Mouse (Mus musculus): ENCODE measurements around the gene Mex3a.

The Mex3a gene

DNA sequence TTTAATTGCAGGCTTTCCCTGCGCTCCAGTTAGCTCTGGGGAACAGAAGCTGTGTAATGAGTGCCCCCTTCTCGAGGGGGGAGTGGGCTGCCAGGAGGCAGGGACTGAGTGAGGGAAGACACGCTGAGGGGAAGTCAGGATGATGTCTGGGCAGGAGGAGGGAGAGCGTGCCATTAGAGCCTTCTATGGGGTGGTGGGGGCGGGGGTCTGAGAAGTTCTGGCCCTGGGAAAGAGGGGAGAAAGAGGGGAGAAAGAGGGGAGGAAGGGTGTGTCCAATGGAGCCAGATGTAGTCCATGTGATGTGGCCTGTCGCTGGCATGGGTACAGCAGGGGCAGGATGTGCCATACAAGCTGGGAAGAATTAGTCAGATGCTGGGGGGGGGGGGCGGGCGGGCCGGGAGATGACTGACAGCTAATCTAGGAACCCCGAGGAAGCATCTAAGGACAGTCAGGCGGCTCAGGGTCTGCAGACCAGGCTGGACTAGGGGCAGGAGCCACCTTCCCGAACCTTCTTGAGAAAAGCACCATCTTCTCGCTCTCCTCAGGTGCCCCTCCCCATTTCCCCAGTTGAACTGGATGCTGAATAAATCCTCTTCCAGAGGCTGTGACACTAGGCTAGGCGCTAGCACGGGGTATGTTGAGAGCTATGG, 19.2 kb upstream of the Mex3a start:
- no peaks in the 10 kb centered on the region for H3K36me3 ChIP-seq (ENCODE audit: control insufficient read depth, insufficient read depth, low read length, poor library complexity, severe bottlenecking)
- H3K27me3 ChIP-seq (ENCODE audit: control insufficient read depth, insufficient read depth, low read length, poor library complexity, severe bottlenecking) = no peaks in the 10 kb centered on the region
- no peak for DNase-seq (ENCODE audit: low read depth, low spot score)

- no peaks in the 10 kb centered on the region for H3K36me3 ChIP-seq (ENCODE audit: control insufficient read depth, insufficient read depth, low read length, poor library complexity, severe bottlenecking)
- peak; percentile 68 for DNase-seq (ENCODE audit: low read depth, low spot score)
- H3K27me3 ChIP-seq (ENCODE audit: control insufficient read depth, insufficient read depth, low read length, poor library complexity, severe bottlenecking) = no peaks in the 10 kb centered on the region
Measured at GRCm38 (mm10) chr3:88513546-88514115, 18.6 kb upstream of the Mex3a start.

DNA sequence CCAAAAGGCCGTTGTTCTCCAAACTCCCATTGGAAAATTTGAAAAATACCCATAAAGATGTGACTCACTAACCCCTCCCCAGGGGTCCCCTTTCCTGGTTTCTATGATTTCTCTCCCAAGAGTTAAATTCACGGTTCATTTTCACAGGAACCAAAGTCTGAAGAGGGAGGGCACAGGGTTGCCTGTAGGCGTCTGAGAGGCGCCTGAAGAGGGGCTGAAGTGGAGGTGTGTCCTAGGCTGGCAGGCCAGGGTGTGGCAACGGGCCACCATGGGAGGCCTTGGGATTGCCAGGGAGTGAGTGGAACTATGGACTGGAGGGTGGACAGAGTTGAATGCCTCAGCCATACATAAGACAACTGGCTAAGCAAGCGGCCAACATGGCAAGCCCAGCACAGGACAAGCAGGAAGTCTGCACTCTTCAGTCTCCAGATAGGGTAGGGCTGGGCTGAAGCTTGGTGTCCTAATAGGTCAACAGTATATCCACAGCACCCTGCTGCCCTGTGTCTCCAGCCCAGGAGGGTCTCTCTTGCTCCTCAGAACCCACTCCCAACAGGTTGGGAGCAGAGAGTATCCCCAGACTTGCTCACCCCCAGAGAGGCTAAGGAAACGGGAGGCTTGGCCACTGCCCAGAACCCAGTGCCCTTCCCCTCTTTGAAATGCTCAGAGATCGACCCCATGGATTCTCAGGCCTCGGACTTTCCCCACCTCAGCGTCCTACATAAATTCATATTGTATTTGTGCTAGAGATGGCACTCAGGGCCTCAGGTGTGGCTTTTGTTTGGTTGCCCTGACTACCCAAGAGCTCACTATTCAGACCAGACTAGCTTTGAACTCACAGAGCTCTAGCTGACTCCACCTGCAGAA, 17.7 kb upstream of the Mex3a start:
- DNase-seq (ENCODE audit: low read depth, low spot score) = no peak
- Histone ChIP-seq H3K36me3 (ENCODE audit: control insufficient read depth, insufficient read depth, low read length, poor library complexity, severe bottlenecking) (no peaks in the 10 kb centered on the region), H3K27me3 (ENCODE audit: control insufficient read depth, insufficient read depth, low read length, poor library complexity, severe bottlenecking) (no peaks in the 10 kb centered on the region)

DNA sequence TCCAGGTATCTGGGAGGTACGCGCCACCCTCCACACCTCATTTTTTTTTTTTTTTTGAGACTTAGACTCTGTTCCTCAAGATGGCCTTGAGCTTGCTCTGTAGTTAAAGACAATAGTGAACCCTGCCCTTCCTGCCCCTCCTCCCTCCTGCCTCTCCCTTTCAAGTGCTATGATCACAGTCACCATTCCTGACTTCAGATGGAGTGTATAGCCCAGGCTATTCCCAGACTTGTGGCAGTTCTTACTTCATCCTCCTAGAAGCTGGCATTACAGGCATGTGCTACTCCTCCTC, 17.2 kb upstream of the Mex3a start:
- Histone ChIP-seq H3K36me3 (ENCODE audit: control insufficient read depth, insufficient read depth, low read length, poor library complexity, severe bottlenecking) (no peaks in the 10 kb centered on the region), H3K27me3 (ENCODE audit: control insufficient read depth, insufficient read depth, low read length, poor library complexity, severe bottlenecking) (no peaks in the 10 kb centered on the region)
- no peak for DNase-seq (ENCODE audit: low read depth, low spot score)

DNA sequence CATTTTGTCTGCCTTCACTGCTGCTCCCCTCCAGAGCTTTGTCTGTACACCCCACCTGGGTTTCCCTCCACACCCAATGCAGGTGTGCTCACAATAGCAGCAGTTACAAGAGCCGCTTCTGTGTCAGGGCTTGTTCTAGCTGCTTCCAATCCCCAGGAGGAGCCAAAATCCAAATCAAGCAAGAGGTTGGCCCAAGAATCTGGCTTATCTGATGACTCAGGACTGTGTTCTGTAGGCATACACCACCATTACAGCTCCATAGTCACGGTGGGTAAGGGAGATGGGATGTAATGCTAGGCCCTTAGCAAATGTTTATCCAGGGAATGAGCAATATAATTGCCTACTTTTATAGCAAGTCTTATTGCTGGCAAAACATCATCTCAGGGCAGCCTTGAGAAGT, 15.8 kb upstream of the Mex3a start:
- no peak for DNase-seq (ENCODE audit: low read depth, low spot score)
- Histone ChIP-seq H3K36me3 (ENCODE audit: control insufficient read depth, insufficient read depth, low read length, poor library complexity, severe bottlenecking) (no peaks in the 10 kb centered on the region), H3K27me3 (ENCODE audit: control insufficient read depth, insufficient read depth, low read length, poor library complexity, severe bottlenecking) (no peaks in the 10 kb centered on the region)

DNA sequence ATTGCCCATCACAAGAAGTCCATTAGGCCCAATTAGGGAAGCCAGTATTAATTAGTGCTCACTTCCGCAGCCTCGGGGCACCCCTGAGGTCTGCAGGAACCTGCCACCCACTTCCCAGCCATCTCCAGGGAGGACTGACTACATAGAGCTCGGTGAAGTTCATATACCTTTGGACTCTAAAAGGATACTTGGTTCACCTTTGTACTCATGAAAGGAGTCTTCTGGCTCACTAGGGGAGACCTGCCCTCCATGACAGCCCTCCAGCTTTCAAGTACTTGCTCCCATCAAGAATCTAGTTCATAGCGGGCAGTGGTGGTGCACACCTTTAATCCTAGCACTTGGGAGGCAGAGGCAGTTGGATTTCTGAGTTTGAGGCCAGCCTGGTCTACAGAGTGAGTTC, 13.8 kb upstream of the Mex3a start:
- Histone ChIP-seq H3K27me3 (ENCODE audit: control insufficient read depth, insufficient read depth, low read length, poor library complexity, severe bottlenecking) (no peaks in the 10 kb centered on the region), H3K36me3 (ENCODE audit: control insufficient read depth, insufficient read depth, low read length, poor library complexity, severe bottlenecking) (no peaks in the 10 kb centered on the region)
- DNase-seq (ENCODE audit: low read depth, low spot score) = no peak

DNA sequence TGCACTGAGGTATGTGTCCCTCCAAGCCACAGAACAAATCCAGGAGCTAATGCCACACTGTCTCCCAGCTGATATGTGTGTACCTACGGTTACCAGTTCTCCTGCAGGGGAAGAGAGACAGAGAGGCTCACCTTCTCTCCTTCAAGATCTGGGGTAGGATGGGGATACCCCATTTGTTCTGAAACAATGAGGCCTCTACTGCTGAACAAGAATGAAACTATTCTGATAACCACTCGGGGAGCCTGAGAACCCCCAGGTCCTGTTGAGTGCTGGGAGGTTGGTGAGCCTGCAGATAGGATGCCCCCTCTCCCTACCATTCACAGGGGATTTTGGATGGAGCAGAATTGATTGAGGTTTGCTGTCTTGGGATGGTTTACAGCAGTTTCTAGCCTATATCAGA, 12.1 kb upstream of the Mex3a start:
- Histone ChIP-seq H3K27me3 (ENCODE audit: control insufficient read depth, insufficient read depth, low read length, poor library complexity, severe bottlenecking) (no peaks in the 10 kb centered on the region), H3K36me3 (ENCODE audit: control insufficient read depth, insufficient read depth, low read length, poor library complexity, severe bottlenecking) (no peaks in the 10 kb centered on the region)
- DNase-seq (ENCODE audit: low read depth, low spot score) = no peak

GRCm38 (mm10) chr3:88521156-88521555, 11.0 kb upstream of the Mex3a start:
- H3K27me3 ChIP-seq (ENCODE audit: control insufficient read depth, insufficient read depth, low read length, poor library complexity, severe bottlenecking) = no peaks in the 10 kb centered on the region
- no peaks in the 10 kb centered on the region for H3K36me3 ChIP-seq (ENCODE audit: control insufficient read depth, insufficient read depth, low read length, poor library complexity, severe bottlenecking)
- no peak for DNase-seq (ENCODE audit: low read depth, low spot score)

- no peaks in the 10 kb centered on the region for H3K27me3 ChIP-seq (ENCODE audit: control insufficient read depth, insufficient read depth, low read length, poor library complexity, severe bottlenecking)
- DNase-seq (ENCODE audit: low read depth, low spot score) = peak; percentile 92
- H3K36me3 ChIP-seq (ENCODE audit: control insufficient read depth, insufficient read depth, low read length, poor library complexity, severe bottlenecking) = no peaks in the 10 kb centered on the region
Measured at GRCm38 (mm10) chr3:88521803-88522331, 10.3 kb upstream of the Mex3a start.

GRCm38 (mm10) chr3:88523027-88523426, 9.2 kb upstream of the Mex3a start:
- no peaks in the 10 kb centered on the region for H3K36me3 ChIP-seq (ENCODE audit: control insufficient read depth, insufficient read depth, low read length, poor library complexity, severe bottlenecking)
- H3K27me3 ChIP-seq (ENCODE audit: control insufficient read depth, insufficient read depth, low read length, poor library complexity, severe bottlenecking) = no peaks in the 10 kb centered on the region
- no peak for DNase-seq (ENCODE audit: low read depth, low spot score)

- Histone ChIP-seq H3K27me3 (ENCODE audit: control insufficient read depth, insufficient read depth, low read length, poor library complexity, severe bottlenecking) (no peaks in the 10 kb centered on the region), H3K36me3 (ENCODE audit: control insufficient read depth, insufficient read depth, low read length, poor library complexity, severe bottlenecking) (no peaks in the 10 kb centered on the region)
- DNase-seq (ENCODE audit: low read depth, low spot score) = no peak
Measured at GRCm38 (mm10) chr3:88525021-88525420, 7.2 kb upstream of the Mex3a start.

- Histone ChIP-seq H3K27me3 (ENCODE audit: control insufficient read depth, insufficient read depth, low read length, poor library complexity, severe bottlenecking) (no peaks in the 10 kb centered on the region), H3K36me3 (ENCODE audit: control insufficient read depth, insufficient read depth, low read length, poor library complexity, severe bottlenecking) (no peaks in the 10 kb centered on the region)
- peak; percentile 95 for DNase-seq (ENCODE audit: low read depth, low spot score)
Measured at GRCm38 (mm10) chr3:88526157-88527131, 5.8 kb upstream of the Mex3a start.

GRCm38 (mm10) chr3:88527565-88527964, 4.6 kb upstream of the Mex3a start:
- H3K36me3 ChIP-seq (ENCODE audit: control insufficient read depth, insufficient read depth, low read length, poor library complexity, severe bottlenecking) = no peaks in the 10 kb centered on the region
- 0 out of 2 replicates have a peak, but pooled peaks cover 2% of the 10 kb centered on the region for H3K27me3 ChIP-seq (ENCODE audit: control insufficient read depth, insufficient read depth, low read length, poor library complexity, severe bottlenecking)
- no peak for DNase-seq (ENCODE audit: low read depth, low spot score)

GRCm38 (mm10) chr3:88528646-88529045, 3.5 kb upstream of the Mex3a start:
- Histone ChIP-seq H3K36me3 (ENCODE audit: control insufficient read depth, insufficient read depth, low read length, poor library complexity, severe bottlenecking) (no peaks in the 10 kb centered on the region), H3K27me3 (ENCODE audit: control insufficient read depth, insufficient read depth, low read length, poor library complexity, severe bottlenecking) (0 out of 2 replicates have a peak, but pooled peaks cover 2% of the 10 kb centered on the region)
- DNase-seq (ENCODE audit: low read depth, low spot score) = no peak

All from splenic B cell, adult 2 months (primary cell).